Mouse (Mus musculus) embryonic facial prominence, embryonic 13.5 days (tissue): ENCODE measurements around the gene Rgs13. TPM values are rescaled to one million over a fixed set of nuclear protein-coding genes. Genes with fewer than 3 reads are reported as not detected.
"Not testable (repeated sequence)": the region's sequence is repeated elsewhere in the genome, so short reads cannot be mapped to it uniquely, and the experiment has no call there.

Experiments
- ATAC-seq: fragments of 200-750 bp; cut with Nextera tagmentation; 2 replicates; pipeline ENCODE4 v1.8.0; 2017; ENCODE audit warnings: low read depth; ENCODE audit not compliant: insufficient number of reproducible peaks, insufficient read depth, low FRiP score, low TSS enrichment
- H3K27ac ChIP-seq: fragments of 300-500 bp; sonication (generic); 2 replicates; pipeline ENCODE4 v1.5.1; 2015; ENCODE audit warnings: moderate library complexity, mild to moderate bottlenecking, inconsistent platforms
- H3K27me3 ChIP-seq: fragments of 300-500 bp; sonication (generic); 2 replicates; pipeline ENCODE4 v1.6.1; 2015; ENCODE audit warnings: mild to moderate bottlenecking, inconsistent platforms
- H3K36me3 ChIP-seq: fragments of 300-500 bp; sonication (generic); 2 replicates; pipeline ENCODE4 v1.6.1; 2015; ENCODE audit warnings: mild to moderate bottlenecking, inconsistent platforms
- H3K4me1 ChIP-seq: fragments of 300-500 bp; sonication (generic); 2 replicates; pipeline ENCODE4 v1.6.1; 2015; ENCODE audit warnings: inconsistent platforms
- H3K4me2 ChIP-seq: fragments of 300-500 bp; sonication (generic); 2 replicates; pipeline ENCODE4 v1.6.1; 2015; ENCODE audit warnings: moderate library complexity, mild to moderate bottlenecking, inconsistent platforms
- H3K4me3 ChIP-seq: fragments of 300-500 bp; sonication (generic); 2 replicates; pipeline ENCODE4 v1.5.1; 2015; ENCODE audit warnings: mild to moderate bottlenecking, inconsistent platforms
- H3K9ac ChIP-seq: fragments of 300-500 bp; sonication (generic); 2 replicates; pipeline ENCODE4 v1.6.1; 2015; ENCODE audit warnings: mild to moderate bottlenecking, inconsistent platforms
- H3K9me3 ChIP-seq: fragments of 300-500 bp; sonication (generic); 2 replicates; pipeline ENCODE4 v1.6.1; 2016; ENCODE audit warnings: inconsistent platforms
- WGBS: fragments of 180-500 bp; shearing (Covaris S2); methylation state at CpG from one replicate; pipeline ENCODE4 v1.1.7; 2015; ENCODE audit warnings: mixed read lengths; 5-methylcytosine and 5-hydroxymethylcytosine counted together
- polyA plus RNA-seq: library from polyadenylated mRNA; unstranded; fragments of >200 nt; fragmentation: Nextera tagmentation; extraction: Ambion mirVana; gene quantifications from 2 replicates; pipeline ENCODE4 v1.2.1, GENCODE M21; 2015

Rgs13 gene
- polyA plus RNA-seq, 1 experiment from 2014 or later, result 0.35 TPM

- no peak overlapping the region for H3K9ac ChIP-seq
- H3K36me3 ChIP-seq, result no peaks in the 10 kb centered on the region
- no peak overlapping the region for H3K4me3 ChIP-seq
- H3K27ac ChIP-seq, result no peak overlapping the region
- no peaks in the 10 kb centered on the region for H3K9me3 ChIP-seq
- H3K27me3 ChIP-seq, result no peaks in the 10 kb centered on the region
- no peaks in the 10 kb centered on the region for H3K4me1 ChIP-seq
- WGBS, result 72% methylated on average over 5 of the region's 5 CpGs
- no peak overlapping the region for H3K4me2 ChIP-seq
- ATAC-seq, result no peak
Measured at GRCm38 (mm10) chr1:144151401-144152183, 25.6 kb downstream of the Rgs13 start.

- H3K9ac ChIP-seq, result no peak overlapping the region
- H3K4me3 ChIP-seq, result no peak overlapping the region
- H3K27ac ChIP-seq, result no peak overlapping the region
- no peaks in the 10 kb centered on the region for H3K4me1 ChIP-seq
- no peaks in the 10 kb centered on the region for H3K9me3 ChIP-seq
- WGBS, result 81% methylated on average over 3 of the region's 3 CpGs
- no peaks in the 10 kb centered on the region for H3K36me3 ChIP-seq
- no peak overlapping the region for H3K4me2 ChIP-seq
- ATAC-seq, result no peak
- H3K27me3 ChIP-seq, result no peaks in the 10 kb centered on the region
Measured at GRCm38 (mm10) chr1:144149997-144150396, 27.2 kb downstream of the Rgs13 start.

DNA sequence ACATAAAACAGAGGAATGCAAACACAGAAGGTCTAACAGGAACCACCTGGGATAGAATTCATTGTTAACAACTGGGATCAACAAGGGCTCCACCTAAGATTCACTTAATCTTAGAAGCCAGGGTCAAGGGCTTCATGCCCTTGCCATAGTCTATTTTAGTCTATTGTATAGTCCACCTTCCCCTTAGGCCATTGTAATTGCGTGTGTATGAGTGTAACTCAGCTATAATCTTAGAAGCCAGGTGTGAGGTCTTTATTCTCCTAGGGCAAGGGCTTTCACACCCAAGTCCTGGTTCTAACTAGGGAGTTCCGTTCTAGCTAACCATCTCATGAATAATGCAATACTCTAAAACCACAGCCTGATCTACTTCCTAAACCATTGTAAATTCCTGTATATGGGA, 35.8 kb downstream of the Rgs13 start:
- not testable (repeated sequence) for H3K9ac ChIP-seq, H3K27me3 ChIP-seq, H3K4me1 ChIP-seq, ATAC-seq, H3K4me3 ChIP-seq, H3K27ac ChIP-seq, H3K4me2 ChIP-seq, H3K36me3 ChIP-seq, H3K9me3 ChIP-seq
- 76% methylated on average over 2 of the region's 2 CpGs for WGBS

DNA sequence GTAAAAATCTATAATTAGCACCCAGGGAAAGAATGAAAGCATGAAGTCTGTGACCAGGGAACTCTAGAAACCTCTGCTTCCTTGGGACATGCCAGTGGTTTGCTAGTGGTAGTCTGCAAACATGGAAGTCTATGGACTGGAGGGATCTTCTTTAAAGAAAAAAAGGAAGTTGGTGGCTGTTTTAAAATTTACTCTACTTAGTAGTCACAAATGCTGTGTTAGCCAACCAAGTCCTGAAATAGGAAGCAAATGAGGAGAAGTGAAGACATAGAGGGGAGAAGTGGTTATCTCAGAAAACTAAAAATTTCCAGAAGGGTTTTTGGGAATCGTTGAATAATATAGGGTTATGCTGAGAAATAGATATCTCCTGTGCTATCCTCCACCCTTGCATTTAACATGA, 37.3 kb downstream of the Rgs13 start:
- no peak overlapping the region for H3K9ac ChIP-seq
- H3K4me1 ChIP-seq, result no peaks in the 10 kb centered on the region
- H3K4me2 ChIP-seq, result no peak overlapping the region
- no peaks in the 10 kb centered on the region for H3K36me3 ChIP-seq
- ATAC-seq, result no peak
- no peak overlapping the region for H3K4me3 ChIP-seq
- WGBS, result 93% methylated on average over 1 of the region's 1 CpGs
- H3K9me3 ChIP-seq, result no peaks in the 10 kb centered on the region
- no peaks in the 10 kb centered on the region for H3K27me3 ChIP-seq
- H3K27ac ChIP-seq, result no peak overlapping the region

DNA sequence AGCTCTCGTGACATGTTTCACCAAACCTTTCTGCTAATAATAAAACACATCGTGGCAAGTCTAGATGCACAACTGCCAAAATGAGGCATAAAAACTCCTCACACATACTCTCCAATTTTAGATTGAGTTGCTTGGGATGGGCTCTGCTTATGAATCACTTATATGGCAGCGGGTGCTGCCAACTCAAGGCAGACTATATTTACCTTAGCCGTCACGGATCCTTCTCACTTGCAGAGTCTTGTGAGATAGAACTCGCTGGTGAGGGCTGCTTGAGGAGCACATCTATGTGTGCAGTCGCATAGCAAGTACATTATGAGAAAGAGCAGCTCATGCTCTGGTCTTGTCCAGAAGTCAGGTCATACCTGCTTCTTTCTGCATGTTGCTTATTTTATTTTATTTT, 49.2 kb downstream of the Rgs13 start:
- no peak overlapping the region for H3K27ac ChIP-seq
- no peak overlapping the region for H3K4me2 ChIP-seq
- no peaks in the 10 kb centered on the region for H3K36me3 ChIP-seq
- ATAC-seq, result no peak
- no peaks in the 10 kb centered on the region for H3K9me3 ChIP-seq
- no peak overlapping the region for H3K4me3 ChIP-seq
- no peak overlapping the region for H3K9ac ChIP-seq
- 86% methylated on average over 7 of the region's 7 CpGs for WGBS
- H3K27me3 ChIP-seq, result no peaks in the 10 kb centered on the region
- H3K4me1 ChIP-seq, result no peaks in the 10 kb centered on the region

- no peak for ATAC-seq
- Histone ChIP-seq H3K27ac (no peak overlapping the region), H3K9ac (no peak overlapping the region), H3K36me3 (no peaks in the 10 kb centered on the region), H3K4me2 (no peak overlapping the region), H3K9me3 (no peaks in the 10 kb centered on the region), H3K4me1 (0 out of 2 replicates have a peak, but pooled peaks cover 2% of the 10 kb centered on the region), H3K27me3 (no peaks in the 10 kb centered on the region), H3K4me3 (no peak overlapping the region)
- WGBS, result 78% methylated on average over 4 of the region's 4 CpGs
Measured at GRCm38 (mm10) chr1:144120042-144120441, 57.1 kb downstream of the Rgs13 start.

DNA sequence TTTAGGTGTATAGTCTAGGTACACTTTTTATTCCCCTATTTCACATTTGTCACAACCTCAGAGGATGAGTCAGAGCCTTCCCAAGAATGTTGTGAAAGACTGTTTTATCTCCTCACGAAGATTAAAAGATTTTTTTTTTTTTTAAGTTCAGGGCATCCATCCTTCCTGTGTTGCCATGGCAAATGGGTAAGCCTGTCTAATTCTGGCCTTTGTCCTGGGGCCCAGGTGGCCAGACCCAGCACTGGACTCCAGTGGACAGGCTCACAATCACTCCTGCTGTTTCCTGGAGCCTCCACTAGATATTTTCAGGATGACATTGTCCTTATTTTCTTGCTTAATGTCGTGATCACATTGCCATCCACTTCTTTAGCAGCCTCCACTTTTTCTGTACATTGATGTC, 57.7 kb downstream of the Rgs13 start:
- Histone ChIP-seq H3K27me3 (no peaks in the 10 kb centered on the region), H3K4me1 (0 out of 2 replicates have a peak, but pooled peaks cover 3% of the 10 kb centered on the region), H3K9ac (no peak overlapping the region), H3K27ac (no peak overlapping the region), H3K4me3 (no peak overlapping the region), H3K4me2 (no peak overlapping the region), H3K9me3 (no peaks in the 10 kb centered on the region), H3K36me3 (no peaks in the 10 kb centered on the region)
- ATAC-seq, result no peak
- 69% methylated on average over 2 of the region's 2 CpGs for WGBS

GRCm38 (mm10) chr1:144115848-144116727, 61.1 kb downstream of the Rgs13 start:
- Histone ChIP-seq H3K36me3 (no peaks in the 10 kb centered on the region), H3K9me3 (no peaks in the 10 kb centered on the region), H3K4me3 (no peak overlapping the region), H3K27me3 (no peaks in the 10 kb centered on the region), H3K4me2 (no peak overlapping the region), H3K9ac (no peak overlapping the region), H3K4me1 (peaks cover 7% of the 10 kb centered on the region; the same call in 1 of the 2 replicates), H3K27ac (no peak overlapping the region)
- no peak for ATAC-seq
- WGBS, result 51% methylated on average over 6 of the region's 6 CpGs

DNA sequence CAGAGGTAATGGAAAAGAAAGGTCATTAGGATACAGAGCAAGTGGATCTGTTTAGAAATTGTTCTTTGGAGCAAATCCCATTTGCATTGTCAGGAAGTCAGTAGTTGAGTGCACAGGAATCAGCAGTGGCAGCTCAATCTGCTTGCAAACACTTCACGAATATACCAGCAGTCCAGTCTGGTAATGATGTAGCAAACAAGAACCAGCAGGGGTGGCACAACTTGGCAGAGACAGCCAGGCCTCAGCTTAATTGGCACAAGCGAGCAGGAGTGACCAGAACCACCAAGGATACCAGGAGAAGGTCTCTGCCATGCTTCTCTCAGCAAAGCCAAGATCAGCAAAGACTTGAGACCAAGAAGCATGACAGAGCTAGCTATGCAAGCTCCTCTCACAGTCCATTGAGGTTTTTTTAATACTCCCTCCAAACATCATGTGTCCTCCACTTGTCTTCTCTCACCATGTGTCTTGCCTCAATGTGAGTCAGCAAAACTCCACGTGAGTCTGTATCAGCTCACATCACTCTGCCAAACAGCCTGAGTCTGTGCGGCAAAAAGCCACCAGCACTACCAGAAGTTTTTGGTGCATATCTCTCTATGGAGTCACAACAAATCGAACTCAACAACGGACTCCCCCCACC, 63.6 kb downstream of the Rgs13 start:
- H3K4me3 ChIP-seq, result no peak overlapping the region
- no peaks in the 10 kb centered on the region for H3K36me3 ChIP-seq
- no peaks in the 10 kb centered on the region for H3K27me3 ChIP-seq
- WGBS, result 79% methylated on average over 6 of the region's 6 CpGs
- peaks cover 7% of the 10 kb centered on the region; the same call in 1 of the 2 replicates for H3K4me1 ChIP-seq
- no peaks in the 10 kb centered on the region for H3K9me3 ChIP-seq
- H3K9ac ChIP-seq, result no peak overlapping the region
- no peak overlapping the region for H3K4me2 ChIP-seq
- no peak for ATAC-seq
- no peak overlapping the region for H3K27ac ChIP-seq

DNA sequence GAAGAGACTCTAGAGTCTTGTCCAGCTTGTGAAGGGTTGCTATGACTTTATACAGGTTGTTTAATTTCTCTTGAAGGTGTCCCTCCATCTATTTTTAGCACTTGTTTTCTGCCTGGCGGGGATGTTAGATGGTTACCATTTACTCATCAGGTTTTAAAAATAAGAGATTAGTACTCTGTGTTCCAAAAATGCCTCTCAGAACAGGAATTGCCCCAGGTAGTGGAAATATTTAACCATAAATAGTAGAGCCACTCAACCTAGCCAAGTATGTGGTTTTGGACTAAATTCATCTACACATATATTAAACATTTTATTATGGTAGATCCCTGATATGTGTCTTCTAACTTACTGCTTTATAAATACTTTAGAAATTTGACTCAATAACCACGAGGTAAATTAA, 64.2 kb downstream of the Rgs13 start:
- H3K9ac ChIP-seq, result no peak overlapping the region
- H3K9me3 ChIP-seq, result no peaks in the 10 kb centered on the region
- 55% methylated on average over 2 of the region's 2 CpGs for WGBS
- H3K27ac ChIP-seq, result no peak overlapping the region
- H3K27me3 ChIP-seq, result no peaks in the 10 kb centered on the region
- ATAC-seq, result no peak
- no peaks in the 10 kb centered on the region for H3K36me3 ChIP-seq
- no peak overlapping the region for H3K4me2 ChIP-seq
- peaks cover 7% of the 10 kb centered on the region; the same call in 1 of the 2 replicates for H3K4me1 ChIP-seq
- H3K4me3 ChIP-seq, result no peak overlapping the region

- no peaks in the 10 kb centered on the region for H3K9me3 ChIP-seq
- WGBS, result 70% methylated on average over 1 of the region's 1 CpGs
- ATAC-seq, result no peak
Measured at GRCm38 (mm10) chr1:144098587-144099258, 78.4 kb downstream of the Rgs13 start.

More at GRCm38 (mm10) chr1:144098587-144099258, 78.4 kb downstream of the Rgs13 start:
- Histone ChIP-seq H3K36me3 (no peaks in the 10 kb centered on the region), H3K4me3 (no peak overlapping the region), H3K27me3 (no peaks in the 10 kb centered on the region), H3K27ac (no peak overlapping the region), H3K9ac (no peak overlapping the region), H3K4me1 (no peaks in the 10 kb centered on the region), H3K4me2 (no peak overlapping the region)
